Mouse (Mus musculus): ENCODE results near the gene Wasl. TPM values are rescaled to one million over a fixed set of nuclear protein-coding genes. Genes with fewer than 3 reads are reported as not detected.

The Wasl gene
- polyA plus RNA-seq, 1 experiment from 2014 or later = 122 TPM

GRCm38 (mm10) chr6:24635814-24636213, 29.0 kb downstream of the Wasl start:
- 0 out of 2 replicates have a peak, but pooled peaks have one; percentile 22 for TF ChIP-seq CTCF (IDR thresholded peaks at IDR 0.05; ENCODE audit: low read depth)
- H3K4me2 ChIP-seq (ENCODE audit: low read length) = no peak overlapping the region
- H3K27me3 ChIP-seq (ENCODE audit: insufficient read depth, low read length) = no peaks in the 10 kb centered on the region
- no peaks in the 10 kb centered on the region for H3K9me3 ChIP-seq (replicated peaks; ENCODE audit: low read length)
- H3K4me1 ChIP-seq (replicated peaks; ENCODE audit: insufficient read depth, low read length) = no peaks in the 10 kb centered on the region
- H3K9ac ChIP-seq (ENCODE audit: low read depth, low read length) = no peak overlapping the region
- H3K4me3 ChIP-seq (replicated peaks; ENCODE audit: low read depth, low read length) = no peak overlapping the region
- WGBS = 92% methylated on average over 2 of the region's 2 CpGs
- H3K27ac ChIP-seq = no peak overlapping the region
- H3K36me3 ChIP-seq (ENCODE audit: insufficient read depth, low read length) = 0 out of 2 replicates have a peak, but pooled peaks cover 6% of the 10 kb centered on the region
- DNase-seq (ENCODE audit: low spot score) (peak; percentile 17), ATAC-seq (replicated peaks; ENCODE audit: low FRiP score, low read depth) (no peak)

- ATAC-seq (replicated peaks; ENCODE audit: low FRiP score, low read depth) (no peak), DNase-seq (ENCODE audit: low spot score) (no peak)
- no peaks in the 10 kb centered on the region for H3K9me3 ChIP-seq (replicated peaks; ENCODE audit: low read length)
- H3K4me2 ChIP-seq (ENCODE audit: low read length) = no peak overlapping the region
- H3K27ac ChIP-seq = no peak overlapping the region
- 90% methylated on average over 3 of the region's 3 CpGs for whole genome bisulfite sequencing
- no peak overlapping the region for H3K9ac ChIP-seq (ENCODE audit: low read depth, low read length)
- no peaks in the 10 kb centered on the region for H3K4me1 ChIP-seq (replicated peaks; ENCODE audit: insufficient read depth, low read length)
- H3K4me3 ChIP-seq (replicated peaks; ENCODE audit: low read depth, low read length) = no peak overlapping the region
- 0 out of 2 replicates have a peak, but pooled peaks cover 6% of the 10 kb centered on the region for H3K36me3 ChIP-seq (ENCODE audit: insufficient read depth, low read length)
- no peak for TF ChIP-seq CTCF (IDR thresholded peaks at IDR 0.05; ENCODE audit: low read depth)
- H3K27me3 ChIP-seq (ENCODE audit: insufficient read depth, low read length) = no peaks in the 10 kb centered on the region
Observed at GRCm38 (mm10) chr6:24634065-24634464, 30.7 kb downstream of the Wasl start.

- 84% methylated on average over 4 of the region's 4 CpGs for WGBS
- Histone ChIP-seq H3K4me3 (replicated peaks; ENCODE audit: low read depth, low read length) (no peak overlapping the region), H3K27ac (no peak overlapping the region), H3K9me3 (replicated peaks; ENCODE audit: low read length) (no peaks in the 10 kb centered on the region), H3K27me3 (ENCODE audit: insufficient read depth, low read length) (no peaks in the 10 kb centered on the region), H3K4me1 (replicated peaks; ENCODE audit: insufficient read depth, low read length) (no peaks in the 10 kb centered on the region), H3K4me2 (ENCODE audit: low read length) (no peak overlapping the region), H3K9ac (ENCODE audit: low read depth, low read length) (no peak overlapping the region), H3K36me3 (ENCODE audit: insufficient read depth, low read length) (0 out of 2 replicates have a peak, but pooled peaks cover 6% of the 10 kb centered on the region)
- no peak for DNase-seq (ENCODE audit: low spot score)
- 0 out of 2 replicates have a peak, but pooled peaks have one; percentile 26 for ATAC-seq (replicated peaks; ENCODE audit: low FRiP score, low read depth)
- TF ChIP-seq CTCF (IDR thresholded peaks at IDR 0.05; ENCODE audit: low read depth) = no peak
Observed at GRCm38 (mm10) chr6:24632061-24632460, 32.7 kb downstream of the Wasl start.

GRCm38 (mm10) chr6:24628499-24628898, 36.3 kb downstream of the Wasl start:
- Histone ChIP-seq H3K4me3 (replicated peaks; ENCODE audit: low read depth, low read length) (no peak overlapping the region), H3K4me2 (ENCODE audit: low read length) (no peak overlapping the region), H3K27ac (no peak overlapping the region), H3K36me3 (ENCODE audit: insufficient read depth, low read length) (peaks cover 16% of the 10 kb centered on the region; the same call in 1 of the 2 replicates), H3K9me3 (replicated peaks; ENCODE audit: low read length) (no peaks in the 10 kb centered on the region), H3K27me3 (ENCODE audit: insufficient read depth, low read length) (no peaks in the 10 kb centered on the region), H3K4me1 (replicated peaks; ENCODE audit: insufficient read depth, low read length) (no peaks in the 10 kb centered on the region), H3K9ac (ENCODE audit: low read depth, low read length) (no peak overlapping the region)
- WGBS = 74% methylated on average over 1 of the region's 1 CpGs
- no peak for DNase-seq (ENCODE audit: low spot score)
- TF ChIP-seq CTCF (IDR thresholded peaks at IDR 0.05; ENCODE audit: low read depth) = no peak
- ATAC-seq (replicated peaks; ENCODE audit: low FRiP score, low read depth) = no peak

GRCm38 (mm10) chr6:24627586-24628030, 37.2 kb downstream of the Wasl start:
- DNase-seq (ENCODE audit: low spot score) (peak; percentile 90), ATAC-seq (replicated peaks; ENCODE audit: low FRiP score, low read depth) (peak; percentile 76)
- Histone ChIP-seq H3K9me3 (replicated peaks; ENCODE audit: low read length) (no peaks in the 10 kb centered on the region), H3K27me3 (ENCODE audit: insufficient read depth, low read length) (no peaks in the 10 kb centered on the region), H3K4me3 (replicated peaks; ENCODE audit: low read depth, low read length) (no peak overlapping the region), H3K27ac (no peak overlapping the region), H3K4me2 (ENCODE audit: low read length) (no peak overlapping the region), H3K36me3 (ENCODE audit: insufficient read depth, low read length) (peaks cover 12% of the 10 kb centered on the region; the same call in 1 of the 2 replicates), H3K4me1 (replicated peaks; ENCODE audit: insufficient read depth, low read length) (no peaks in the 10 kb centered on the region), H3K9ac (ENCODE audit: low read depth, low read length) (no peak overlapping the region)
- peak; percentile 89 for TF ChIP-seq CTCF (IDR thresholded peaks at IDR 0.05; ENCODE audit: low read depth)
- 64% methylated on average over 5 of the region's 5 CpGs for WGBS

- ATAC-seq (replicated peaks; ENCODE audit: low FRiP score, low read depth) (no peak), DNase-seq (ENCODE audit: low spot score) (no peak)
- Histone ChIP-seq H3K4me2 (ENCODE audit: low read length) (no peak overlapping the region), H3K9me3 (replicated peaks; ENCODE audit: low read length) (no peaks in the 10 kb centered on the region), H3K27me3 (ENCODE audit: insufficient read depth, low read length) (no peaks in the 10 kb centered on the region), H3K4me1 (replicated peaks; ENCODE audit: insufficient read depth, low read length) (no peaks in the 10 kb centered on the region), H3K36me3 (ENCODE audit: insufficient read depth, low read length) (peaks cover 33% of the 10 kb centered on the region; the same call in 1 of the 2 replicates), H3K27ac (no peak overlapping the region), H3K4me3 (replicated peaks; ENCODE audit: low read depth, low read length) (no peak overlapping the region), H3K9ac (ENCODE audit: low read depth, low read length) (no peak overlapping the region)
- 83% methylated on average over 2 of the region's 2 CpGs for WGBS
- no peak for TF ChIP-seq CTCF (IDR thresholded peaks at IDR 0.05; ENCODE audit: low read depth)
Observed at GRCm38 (mm10) chr6:24622098-24622497, 42.7 kb downstream of the Wasl start.

GRCm38 (mm10) chr6:24620936-24621335, 43.9 kb downstream of the Wasl start:
- no peak overlapping the region for H3K27ac ChIP-seq
- no peak overlapping the region for H3K4me3 ChIP-seq (replicated peaks; ENCODE audit: low read depth, low read length)
- no peak for DNase-seq (ENCODE audit: low spot score)
- H3K9me3 ChIP-seq (replicated peaks; ENCODE audit: low read length) = no peaks in the 10 kb centered on the region
- peaks cover 34% of the 10 kb centered on the region; the same call in 1 of the 2 replicates for H3K36me3 ChIP-seq (ENCODE audit: insufficient read depth, low read length)
- no peak overlapping the region for H3K4me2 ChIP-seq (ENCODE audit: low read length)
- no peaks in the 10 kb centered on the region for H3K27me3 ChIP-seq (ENCODE audit: insufficient read depth, low read length)
- no peak overlapping the region for H3K9ac ChIP-seq (ENCODE audit: low read depth, low read length)
- 87% methylated on average over 2 of the region's 2 CpGs for WGBS
- no peak for TF ChIP-seq CTCF (IDR thresholded peaks at IDR 0.05; ENCODE audit: low read depth)
- ATAC-seq (replicated peaks; ENCODE audit: low FRiP score, low read depth) = no peak
- H3K4me1 ChIP-seq (replicated peaks; ENCODE audit: insufficient read depth, low read length) = no peaks in the 10 kb centered on the region

Measured in kidney, postnatal 0 days (tissue).